Mouse (Mus musculus) C2C12 (cell line): ENCODE data around the gene Snap47. TPM values are rescaled to one million over a fixed set of nuclear protein-coding genes. Genes with fewer than 3 reads are reported as not detected.

Experiments
- H3K27me3 ChIP-seq: one replicate; pipeline ENCODE4 v1.6.1; 2011; ENCODE audit not compliant: control insufficient read depth, insufficient read depth, insufficient read length
- H3K36me3 ChIP-seq: one replicate; pipeline ENCODE4 v1.6.1; 2011; ENCODE audit not compliant: control insufficient read depth, insufficient read depth
- H3K4me3 ChIP-seq: one replicate; pipeline ENCODE4 v1.5.1; 2011; ENCODE audit warnings: mild to moderate bottlenecking, control low read depth; ENCODE audit not compliant: poor library complexity, insufficient read depth, severe bottlenecking
- H3K79me2 ChIP-seq: one replicate; pipeline ENCODE4 v1.6.1; 2011; ENCODE audit not compliant: control insufficient read depth, insufficient read depth
- H3K79me3 ChIP-seq: one replicate; pipeline ENCODE4 v1.6.1; 2011; ENCODE audit warnings: low read depth, control low read depth
- H3ac ChIP-seq: one replicate; pipeline ENCODE3; 2011; ENCODE audit warnings: low read depth; ENCODE audit not compliant: control insufficient read depth, insufficient read length
- CEBPB ChIP-seq: IDR thresholded peaks from one replicate; pipeline ENCODE4 v1.6.1; 2011; ENCODE audit warnings: low read depth, mild to moderate bottlenecking, control low read depth, moderate library complexity
- CTCF ChIP-seq: IDR thresholded peaks from one replicate; pipeline ENCODE4 v1.5.1; 2011; ENCODE audit not compliant: control insufficient read depth, insufficient read depth, insufficient read length
- FOSL1 ChIP-seq: IDR thresholded peaks from one replicate; pipeline ENCODE4 v1.8.0; 2011; ENCODE audit warnings: mild to moderate bottlenecking, low read length; ENCODE audit not compliant: poor library complexity, insufficient read depth, severe bottlenecking
- MAX ChIP-seq: IDR thresholded peaks from one replicate; pipeline ENCODE4 v1.6.1; 2011; ENCODE audit warnings: mild to moderate bottlenecking, control low read depth
- MYOD1 ChIP-seq: IDR thresholded peaks from one replicate; pipeline ENCODE4 v1.6.1; 2011; ENCODE audit warnings: low read depth; ENCODE audit not compliant: control insufficient read depth, insufficient read length
- MYOG ChIP-seq: IDR thresholded peaks from one replicate; pipeline ENCODE4 v1.6.1; 2011; ENCODE audit not compliant: control insufficient read depth, insufficient read length; ENCODE audit errors: extremely low read depth
- USF1 ChIP-seq: IDR thresholded peaks from one replicate; pipeline ENCODE4 v1.6.1; 2011; ENCODE audit warnings: low read depth, mild to moderate bottlenecking, control low read depth, moderate library complexity
- polyA plus RNA-seq: library from polyadenylated mRNA; unstranded; fragments of >200 nt; fragmentation: generic; extraction: Trizol; gene quantifications from one replicate; pipeline ENCODE4 v1.2.1, GENCODE M21; 2012; ENCODE audit warnings: missing spikeins

Gene Snap47
- polyA plus RNA-seq, 1 experiment: 54.3 TPM

GRCm38 (mm10) chr11:59364417-59364816, 86.6 kb downstream of the Snap47 start:
- Histone ChIP-seq H3K27me3 (no peaks in the 10 kb centered on the region), H3ac (no peak overlapping the region), H3K4me3 (no peak overlapping the region), H3K36me3 (no peaks in the 10 kb centered on the region), H3K79me3 (no peaks in the 10 kb centered on the region), H3K79me2 (no peaks in the 10 kb centered on the region)
- TF ChIP-seq CEBPB (no peak), CTCF (no peak), MYOG (no peak), USF1 (no peak), FOSL1 (no peak)

GRCm38 (mm10) chr11:59364007-59364406, 87.0 kb downstream of the Snap47 start:
- H3K4me3 ChIP-seq: no peak overlapping the region
- TF ChIP-seq CEBPB (no peak), MYOG (no peak), CTCF (no peak), MAX (no peak), FOSL1 (no peak), MYOD1 (no peak), USF1 (no peak)

GRCm38 (mm10) chr11:59361291-59361690, 89.7 kb downstream of the Snap47 start:
- Histone ChIP-seq H3K27me3 (peaks cover 7% of the 10 kb centered on the region), H3K79me2 (no peaks in the 10 kb centered on the region), H3ac (no peak overlapping the region), H3K79me3 (no peaks in the 10 kb centered on the region), H3K36me3 (no peaks in the 10 kb centered on the region), H3K4me3 (no peak overlapping the region)
- TF ChIP-seq USF1 (no peak), FOSL1 (no peak), MYOD1 (no peak), MYOG (no peak), CTCF (no peak), MAX (no peak), CEBPB (no peak)

More at GRCm38 (mm10) chr11:59364007-59364406, 87.0 kb downstream of the Snap47 start:
- Histone ChIP-seq H3K36me3 (no peaks in the 10 kb centered on the region), H3ac (no peak overlapping the region), H3K79me3 (no peaks in the 10 kb centered on the region), H3K27me3 (no peaks in the 10 kb centered on the region), H3K79me2 (no peaks in the 10 kb centered on the region)

Other genes with a start within 250 kb of the Snap47 start
- gene Mrpl55, start 248.7 kb downstream of the Snap47 start, polyA plus RNA-seq: 44.7 TPM
- gene 2310033P09Rik, start 242.9 kb downstream of the Snap47 start, polyA plus RNA-seq: 17.8 TPM
- 636 TPM for gene Arf1, start 222.9 kb downstream of the Snap47 start, polyA plus RNA-seq
- gene Wnt3a, start 160.4 kb downstream of the Snap47 start, polyA plus RNA-seq: not detected
- gene Wnt9a, start 144.3 kb downstream of the Snap47 start, polyA plus RNA-seq: 1.8 TPM
- not detected for gene Prss38, start 75.5 kb downstream of the Snap47 start, polyA plus RNA-seq
- 5.1 TPM for gene Jmjd4, start 1.1 kb downstream of the Snap47 start, polyA plus RNA-seq
- 0.73 TPM for gene Zfp867, start 21.3 kb upstream of the Snap47 start, polyA plus RNA-seq
- 21.5 TPM for gene Zkscan17, start 75.6 kb upstream of the Snap47 start, polyA plus RNA-seq
- 0.04 TPM for gene Nlrp3, start 90.4 kb upstream of the Snap47 start, polyA plus RNA-seq
- gene Olfr222, start 125.0 kb upstream of the Snap47 start, polyA plus RNA-seq: not detected
- gene Olfr223, start 142.1 kb upstream of the Snap47 start, polyA plus RNA-seq: not detected
- 257 TPM for gene Mprip, start 210.1 kb upstream of the Snap47 start, polyA plus RNA-seq